Mouse (Mus musculus): Measurements from ENCODE around the gene Mrap2. TPM values are rescaled to one million over a fixed set of nuclear protein-coding genes. Genes with fewer than 3 reads are reported as not detected.

The Mrap2 gene
- polyA plus RNA-seq, 1 experiment from 2014 or later, result not detected

DNA sequence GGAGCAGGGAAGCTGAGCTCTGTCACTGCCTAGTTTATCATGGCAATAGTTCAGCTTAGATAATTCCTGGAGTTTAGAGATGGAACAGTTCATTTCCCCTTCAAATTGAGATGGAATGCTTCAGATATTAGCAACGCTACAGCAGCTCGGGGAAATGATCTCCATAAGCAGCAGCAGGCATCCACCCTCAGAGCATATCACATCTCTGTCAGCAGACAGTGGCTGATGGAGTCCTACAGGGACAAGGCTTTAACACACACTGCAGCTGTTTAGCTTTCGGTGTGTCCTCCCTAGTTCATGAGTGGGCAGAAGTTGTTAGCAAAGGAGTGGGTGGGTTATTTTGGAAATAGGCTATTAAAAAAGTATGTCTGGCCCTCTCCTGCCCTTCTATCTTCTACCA, 53.2 kb downstream of the Mrap2 start:
- no peaks in the 10 kb centered on the region for H3K9me3 ChIP-seq
- no peak for DNase-seq (ENCODE audit: low spot score)
- WGBS, result 89% methylated on average over 3 of the region's 3 CpGs

GRCm38 (mm10) chr9:87198036-87198435, 53.9 kb downstream of the Mrap2 start:
- Histone ChIP-seq H3K9me3 (no peaks in the 10 kb centered on the region), H3K27ac (no peak overlapping the region), H3K36me3 (peaks cover 24% of the 10 kb centered on the region), H3K4me3 (no peak overlapping the region), H3K4me1 (no peaks in the 10 kb centered on the region), H3K27me3 (ENCODE audit: insufficient read depth, poor library complexity, severe bottlenecking) (no peaks in the 10 kb centered on the region)
- 78% methylated on average over 6 of the region's 6 CpGs for WGBS
- no peak for DNase-seq (ENCODE audit: low spot score)

More for the DNA sequence above, 53.2 kb downstream of the Mrap2 start:
- H3K27me3 ChIP-seq (ENCODE audit: insufficient read depth, poor library complexity, severe bottlenecking), result no peaks in the 10 kb centered on the region
- no peak overlapping the region for H3K4me3 ChIP-seq
- H3K4me1 ChIP-seq, result no peaks in the 10 kb centered on the region
- peaks cover 25% of the 10 kb centered on the region for H3K36me3 ChIP-seq
- no peak overlapping the region for H3K27ac ChIP-seq

- H3K36me3 ChIP-seq, result peaks cover 40% of the 10 kb centered on the region
- H3K9me3 ChIP-seq, result no peaks in the 10 kb centered on the region
- DNase-seq (ENCODE audit: low spot score), result no peak
- no peaks in the 10 kb centered on the region for H3K4me1 ChIP-seq
- no peak overlapping the region for H3K27ac ChIP-seq
- H3K4me3 ChIP-seq, result no peak overlapping the region
- 89% methylated on average over 5 of the region's 5 CpGs for WGBS
- H3K27me3 ChIP-seq (ENCODE audit: insufficient read depth, poor library complexity, severe bottlenecking), result no peaks in the 10 kb centered on the region
Observed at GRCm38 (mm10) chr9:87200426-87200825, 56.3 kb downstream of the Mrap2 start.

GRCm38 (mm10) chr9:87200919-87201318, 56.8 kb downstream of the Mrap2 start:
- H3K36me3 ChIP-seq, result peaks cover 43% of the 10 kb centered on the region
- no peak overlapping the region for H3K27ac ChIP-seq
- WGBS, result 91% methylated on average over 4 of the region's 4 CpGs
- H3K4me3 ChIP-seq, result no peak overlapping the region
- H3K4me1 ChIP-seq, result no peaks in the 10 kb centered on the region
- no peak for DNase-seq (ENCODE audit: low spot score)
- H3K27me3 ChIP-seq (ENCODE audit: insufficient read depth, poor library complexity, severe bottlenecking), result no peaks in the 10 kb centered on the region
- no peaks in the 10 kb centered on the region for H3K9me3 ChIP-seq

DNA sequence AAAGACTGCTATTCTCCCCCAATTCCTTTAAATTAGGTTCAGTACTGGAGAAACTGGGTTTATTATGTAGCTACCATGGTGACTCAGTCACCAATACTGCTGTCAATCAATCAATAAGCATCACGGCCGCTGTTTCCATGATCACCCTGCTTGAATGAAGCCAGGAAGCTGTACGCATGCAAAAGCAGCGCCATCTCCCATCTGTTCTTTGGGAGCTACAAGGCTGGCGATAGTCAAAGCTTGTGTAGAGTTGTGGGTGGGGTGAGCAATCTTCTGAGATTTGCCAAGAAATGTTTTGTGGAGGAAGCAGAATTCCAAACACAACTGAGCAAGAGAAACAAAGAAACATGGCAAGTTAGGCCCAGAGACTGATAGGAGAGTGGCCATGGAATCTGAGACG, 58.3 kb downstream of the Mrap2 start:
- Histone ChIP-seq H3K4me3 (no peak overlapping the region), H3K27me3 (ENCODE audit: insufficient read depth, poor library complexity, severe bottlenecking) (no peaks in the 10 kb centered on the region), H3K36me3 (peaks cover 52% of the 10 kb centered on the region), H3K4me1 (no peaks in the 10 kb centered on the region), H3K9me3 (no peaks in the 10 kb centered on the region), H3K27ac (no peak overlapping the region)
- DNase-seq (ENCODE audit: low spot score), result no peak
- 93% methylated on average over 6 of the region's 6 CpGs for WGBS

DNA sequence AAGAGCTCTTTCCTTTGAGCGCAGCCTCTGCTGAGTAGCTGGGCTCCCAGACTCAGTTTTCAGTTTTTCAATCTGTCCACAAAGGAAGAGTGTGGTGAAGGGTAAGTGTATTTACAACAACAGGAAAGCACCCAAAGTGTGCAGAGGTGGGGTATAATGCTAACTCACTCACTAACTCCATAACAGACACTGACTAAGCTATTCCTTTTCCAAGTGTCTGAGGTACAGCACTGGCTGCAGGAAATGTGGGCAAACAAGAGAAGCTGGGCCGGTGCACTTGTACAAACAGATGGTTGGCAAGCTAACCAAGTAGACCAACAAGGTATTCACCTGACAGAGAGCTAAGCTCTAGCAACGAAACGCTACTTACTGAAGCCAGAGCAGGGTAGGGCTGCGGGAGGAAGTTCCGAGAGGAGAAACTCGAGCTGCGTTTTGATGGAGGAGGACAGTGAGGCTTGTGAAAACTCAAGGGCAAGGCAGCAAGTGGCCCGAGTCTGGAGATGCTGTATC, 66.8 kb downstream of the Mrap2 start:
- Histone ChIP-seq H3K4me3 (no peak overlapping the region), H3K27me3 (ENCODE audit: insufficient read depth, poor library complexity, severe bottlenecking) (no peaks in the 10 kb centered on the region), H3K4me1 (no peaks in the 10 kb centered on the region), H3K27ac (no peak overlapping the region), H3K36me3 (peaks cover 29% of the 10 kb centered on the region), H3K9me3 (no peaks in the 10 kb centered on the region)
- DNase-seq (ENCODE audit: low spot score), result no peak
- 91% methylated on average over 9 of the region's 9 CpGs for WGBS

- H3K27me3 ChIP-seq (ENCODE audit: insufficient read depth, poor library complexity, severe bottlenecking), result no peaks in the 10 kb centered on the region
- H3K36me3 ChIP-seq, result peaks cover 31% of the 10 kb centered on the region
- DNase-seq (ENCODE audit: low spot score), result no peak
- no peaks in the 10 kb centered on the region for H3K9me3 ChIP-seq
- WGBS, result 63% methylated on average over 4 of the region's 4 CpGs
- H3K27ac ChIP-seq, result no peak overlapping the region
- no peaks in the 10 kb centered on the region for H3K4me1 ChIP-seq
- H3K4me3 ChIP-seq, result no peak overlapping the region
Observed at GRCm38 (mm10) chr9:87213204-87213603, 69.1 kb downstream of the Mrap2 start.

Other genes with a start within 250 kb of the Mrap2 start
- 0.29 and 0.32 TPM in 2 replicates for gene Ripply2, start 128.8 kb upstream of the Mrap2 start, polyA plus RNA-seq (2016; fragmentation: Nextera tagmentation; extraction: Ambion mirVana)
- 54.6 and 59.1 TPM in 2 replicates for gene Cyb5r4, start 122.3 kb upstream of the Mrap2 start, polyA plus RNA-seq (2016; fragmentation: Nextera tagmentation; extraction: Ambion mirVana)
- gene Cep162, start 111.2 kb downstream of the Mrap2 start, polyA plus RNA-seq (2016; fragmentation: Nextera tagmentation; extraction: Ambion mirVana), result 4.8 and 6.5 TPM in 2 replicates